Mouse (Mus musculus): ENCODE measurements around the gene Reps2. TPM values are rescaled to one million over a fixed set of nuclear protein-coding genes. Genes with fewer than 3 reads are reported as not detected.

The Reps2 gene
- polyA plus RNA-seq, 1 experiment from 2014 or later, result 0.66 TPM

DNA sequence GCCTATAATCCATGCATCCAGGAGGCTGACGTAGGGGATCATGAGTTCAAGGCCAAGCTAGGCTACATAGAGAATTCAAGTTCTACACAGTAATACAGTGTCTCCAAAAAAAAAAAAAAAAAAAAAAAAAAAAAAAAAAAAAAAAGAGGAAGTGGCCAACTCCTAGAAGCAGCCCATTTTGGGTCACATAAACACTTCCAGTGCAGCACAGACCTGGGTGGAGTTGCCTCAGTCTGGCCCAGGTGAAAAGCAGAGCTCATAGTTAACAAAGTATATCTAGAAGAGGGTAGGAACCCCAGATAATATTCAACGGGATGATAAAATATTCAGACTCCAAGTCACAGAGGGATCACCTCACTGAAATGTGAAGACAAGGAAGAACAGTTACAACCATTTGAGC lies 112.4 kb downstream of the Reps2 start:
- Histone ChIP-seq H3K9me3 (ENCODE audit: control insufficient read depth, low read length) (no peaks in the 10 kb centered on the region), H3K4me1 (replicated peaks; ENCODE audit: control insufficient read depth, insufficient read depth, low read length) (no peaks in the 10 kb centered on the region), H3K4me2 (ENCODE audit: low read length) (no peak overlapping the region), H3K27me3 (replicated peaks; ENCODE audit: control insufficient read depth, insufficient read depth, low read length) (peaks cover 7% of the 10 kb centered on the region; the same call in 1 of the 2 replicates), H3K27ac (ENCODE audit: low read depth) (no peak overlapping the region), H3K4me3 (ENCODE audit: low read depth, low read length) (no peak overlapping the region), H3K36me3 (ENCODE audit: control insufficient read depth, insufficient read depth, low read length) (no peaks in the 10 kb centered on the region), H3K9ac (ENCODE audit: low read length) (no peak overlapping the region)
- ATAC-seq (replicated peaks; ENCODE audit: low FRiP score, low TSS enrichment, low read depth), result no peak
- WGBS, result 89% methylated on average over 2 of the region's 2 CpGs
- no peak for DNase-seq (ENCODE audit: low spot score)

DNA sequence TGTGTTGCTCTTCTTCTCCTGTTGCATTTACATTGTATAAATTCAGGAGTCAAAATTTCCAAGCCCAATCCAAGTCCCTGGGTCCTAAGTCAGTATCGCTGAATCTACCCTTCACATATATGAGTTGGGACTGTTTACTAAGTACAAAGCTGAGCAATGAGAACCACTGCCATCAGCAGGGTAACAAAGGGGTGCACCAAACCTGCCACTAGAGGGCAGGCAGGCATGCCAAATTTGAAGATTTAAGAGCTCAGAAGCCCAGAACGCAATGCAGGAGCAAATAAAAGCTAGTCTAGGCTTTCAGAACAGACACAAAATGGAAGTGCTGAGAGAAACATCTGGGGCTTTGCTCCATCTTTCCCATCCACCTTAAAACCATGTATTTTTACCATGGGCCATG lies 116.2 kb downstream of the Reps2 start:
- no peak overlapping the region for H3K27ac ChIP-seq (ENCODE audit: low read depth)
- H3K4me3 ChIP-seq (ENCODE audit: low read depth, low read length), result no peak overlapping the region
- H3K4me1 ChIP-seq (replicated peaks; ENCODE audit: control insufficient read depth, insufficient read depth, low read length), result no peaks in the 10 kb centered on the region
- DNase-seq (ENCODE audit: low spot score) (no peak), ATAC-seq (replicated peaks; ENCODE audit: low FRiP score, low TSS enrichment, low read depth) (no peak)
- no peaks in the 10 kb centered on the region for H3K36me3 ChIP-seq (ENCODE audit: control insufficient read depth, insufficient read depth, low read length)
- no peaks in the 10 kb centered on the region for H3K9me3 ChIP-seq (ENCODE audit: control insufficient read depth, low read length)
- H3K9ac ChIP-seq (ENCODE audit: low read length), result no peak overlapping the region
- H3K4me2 ChIP-seq (ENCODE audit: low read length), result no peak overlapping the region
- peaks cover 9% of the 10 kb centered on the region; the same call in 1 of the 2 replicates for H3K27me3 ChIP-seq (replicated peaks; ENCODE audit: control insufficient read depth, insufficient read depth, low read length)
- WGBS, result 33% methylated on average over 2 of the region's 2 CpGs

DNA sequence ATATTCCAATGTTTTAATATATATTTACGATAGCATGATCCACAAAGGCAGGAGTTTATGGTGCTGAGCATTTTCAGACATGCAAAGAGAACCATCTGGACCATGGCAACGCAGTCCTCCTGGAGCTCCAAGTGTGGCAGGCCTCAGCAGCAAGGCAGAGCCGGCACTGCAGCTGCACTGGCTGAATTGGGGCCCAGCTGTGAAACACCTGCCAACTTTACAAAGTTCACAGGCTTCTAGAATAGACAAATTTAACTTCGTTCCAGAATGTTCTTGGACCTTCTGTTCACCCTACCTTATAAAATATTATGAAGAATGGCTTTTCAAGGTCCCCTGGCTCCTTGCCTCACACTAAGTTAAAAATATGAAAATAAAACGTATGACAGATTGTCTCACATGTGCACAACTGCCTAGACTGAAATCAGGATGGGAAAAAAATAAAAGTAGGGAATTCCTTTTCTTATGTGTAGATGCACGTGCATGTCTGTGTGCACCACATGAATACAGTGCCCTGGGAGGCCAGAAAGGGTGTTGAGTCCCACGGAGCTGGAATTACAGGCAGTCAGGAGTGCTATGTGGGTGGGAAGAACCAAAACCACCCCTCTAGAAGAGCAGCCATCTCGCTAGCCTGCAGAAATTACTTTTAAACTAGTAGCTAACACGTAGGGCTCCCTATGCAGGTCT lies 121.5 kb downstream of the Reps2 start:
- Histone ChIP-seq H3K9me3 (ENCODE audit: control insufficient read depth, low read length) (no peaks in the 10 kb centered on the region), H3K27ac (ENCODE audit: low read depth) (no peak overlapping the region), H3K4me3 (ENCODE audit: low read depth, low read length) (no peak overlapping the region), H3K9ac (ENCODE audit: low read length) (no peak overlapping the region), H3K27me3 (replicated peaks; ENCODE audit: control insufficient read depth, insufficient read depth, low read length) (peaks cover 14% of the 10 kb centered on the region; the same call in 1 of the 2 replicates), H3K36me3 (ENCODE audit: control insufficient read depth, insufficient read depth, low read length) (no peaks in the 10 kb centered on the region), H3K4me2 (ENCODE audit: low read length) (no peak overlapping the region), H3K4me1 (replicated peaks; ENCODE audit: control insufficient read depth, insufficient read depth, low read length) (no peaks in the 10 kb centered on the region; the same call in 1 of the 2 replicates)
- WGBS, result 46% methylated on average over 9 of the region's 9 CpGs
- DNase-seq (ENCODE audit: low spot score), result no peak
- ATAC-seq (replicated peaks; ENCODE audit: low FRiP score, low TSS enrichment, low read depth), result no peak; the same call in 1 of the 2 replicates

DNA sequence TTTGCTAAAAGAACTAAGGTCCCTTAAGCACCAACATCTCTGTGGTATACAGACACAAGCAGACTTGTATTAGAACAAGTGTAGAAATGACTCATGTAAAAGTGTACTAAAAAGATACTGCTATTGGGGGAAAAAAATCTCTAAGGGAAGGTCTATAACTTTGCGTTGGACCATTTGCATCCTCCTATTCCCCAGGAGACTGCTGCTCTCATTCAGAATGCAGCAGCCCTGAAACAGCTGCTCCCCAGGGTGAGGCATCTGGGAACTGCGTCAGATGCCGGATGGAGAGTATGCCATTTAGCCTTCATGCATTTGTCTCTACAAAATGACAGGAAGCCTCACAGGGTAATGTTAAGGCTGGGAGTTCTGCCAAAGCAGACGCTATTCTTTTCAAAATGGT lies 122.3 kb downstream of the Reps2 start:
- no peaks in the 10 kb centered on the region for H3K9me3 ChIP-seq (ENCODE audit: control insufficient read depth, low read length)
- ATAC-seq (replicated peaks; ENCODE audit: low FRiP score, low TSS enrichment, low read depth) (no peak), DNase-seq (ENCODE audit: low spot score) (no peak)
- WGBS, result 27% methylated on average over 4 of the region's 4 CpGs
- no peak overlapping the region for H3K4me2 ChIP-seq (ENCODE audit: low read length)
- no peak overlapping the region for H3K4me3 ChIP-seq (ENCODE audit: low read depth, low read length)
- H3K36me3 ChIP-seq (ENCODE audit: control insufficient read depth, insufficient read depth, low read length), result no peaks in the 10 kb centered on the region
- H3K4me1 ChIP-seq (replicated peaks; ENCODE audit: control insufficient read depth, insufficient read depth, low read length), result no peaks in the 10 kb centered on the region; the same call in 1 of the 2 replicates
- H3K27ac ChIP-seq (ENCODE audit: low read depth), result no peak overlapping the region
- peaks cover 13% of the 10 kb centered on the region; the same call in 1 of the 2 replicates for H3K27me3 ChIP-seq (replicated peaks; ENCODE audit: control insufficient read depth, insufficient read depth, low read length)
- no peak overlapping the region for H3K9ac ChIP-seq (ENCODE audit: low read length)

DNA sequence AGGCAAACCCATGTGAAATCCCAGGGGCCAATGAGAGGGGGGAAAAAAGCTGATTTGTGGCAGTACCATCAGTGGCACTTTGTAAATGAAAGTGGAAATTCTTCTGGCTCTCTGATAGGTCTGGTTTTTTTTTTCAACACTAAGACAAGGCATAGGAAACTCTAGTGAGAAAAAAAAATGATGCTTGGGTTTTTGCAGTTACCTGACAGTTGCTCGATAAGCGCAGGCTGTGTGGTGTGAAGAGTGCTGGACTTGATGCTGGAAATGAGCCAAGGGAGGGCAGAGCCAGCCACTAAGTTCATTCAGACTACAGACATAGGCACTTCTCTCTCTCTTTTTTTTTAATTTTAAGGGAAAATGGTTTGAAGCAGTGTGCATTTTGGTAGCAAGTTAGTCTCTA lies 123.1 kb downstream of the Reps2 start:
- Histone ChIP-seq H3K9ac (ENCODE audit: low read length) (no peak overlapping the region), H3K36me3 (ENCODE audit: control insufficient read depth, insufficient read depth, low read length) (no peaks in the 10 kb centered on the region), H3K4me3 (ENCODE audit: low read depth, low read length) (no peak overlapping the region), H3K9me3 (ENCODE audit: control insufficient read depth, low read length) (no peaks in the 10 kb centered on the region), H3K27ac (ENCODE audit: low read depth) (no peak overlapping the region), H3K4me1 (replicated peaks; ENCODE audit: control insufficient read depth, insufficient read depth, low read length) (no peaks in the 10 kb centered on the region; the same call in 1 of the 2 replicates), H3K27me3 (replicated peaks; ENCODE audit: control insufficient read depth, insufficient read depth, low read length) (peaks cover 12% of the 10 kb centered on the region; the same call in 1 of the 2 replicates), H3K4me2 (ENCODE audit: low read length) (no peak overlapping the region)
- 68% methylated on average over 2 of the region's 2 CpGs for WGBS
- DNase-seq (ENCODE audit: low spot score) (no peak), ATAC-seq (replicated peaks; ENCODE audit: low FRiP score, low TSS enrichment, low read depth) (no peak)

DNA sequence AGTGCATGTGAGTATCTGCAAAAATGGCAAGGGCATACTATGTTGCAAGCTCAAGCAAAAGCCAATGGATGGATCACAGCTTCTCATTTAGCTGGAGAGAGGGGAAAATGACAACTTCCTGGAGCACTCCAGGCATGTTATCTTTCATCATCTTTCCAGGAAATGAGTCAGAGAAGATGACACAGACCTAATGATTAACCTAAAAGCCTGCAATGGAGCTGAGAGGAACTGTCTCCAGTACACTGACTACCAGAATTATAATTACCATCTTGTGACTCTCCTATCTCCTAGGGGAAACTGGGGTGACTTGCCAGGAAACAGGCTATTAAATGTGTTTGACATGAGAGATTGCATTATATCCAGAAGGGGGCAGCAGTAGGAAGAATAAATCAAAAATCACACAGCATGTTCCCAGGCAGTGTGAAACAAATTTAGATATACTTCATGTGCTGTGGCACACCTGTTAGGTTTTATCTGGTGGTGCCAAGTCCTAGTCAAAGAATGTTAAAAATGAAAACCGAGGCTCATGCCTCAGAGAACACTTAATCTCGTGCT lies 132.9 kb downstream of the Reps2 start:
- no peak overlapping the region for H3K4me3 ChIP-seq (ENCODE audit: low read depth, low read length)
- ATAC-seq (replicated peaks; ENCODE audit: low FRiP score, low TSS enrichment, low read depth) (no peak), DNase-seq (ENCODE audit: low spot score) (no peak)
- H3K27me3 ChIP-seq (replicated peaks; ENCODE audit: control insufficient read depth, insufficient read depth, low read length), result peaks cover 6% of the 10 kb centered on the region
- H3K4me2 ChIP-seq (ENCODE audit: low read length), result no peak overlapping the region
- WGBS, result 66% methylated on average over 2 of the region's 2 CpGs
- no peak overlapping the region for H3K9ac ChIP-seq (ENCODE audit: low read length)
- no peaks in the 10 kb centered on the region for H3K4me1 ChIP-seq (replicated peaks; ENCODE audit: control insufficient read depth, insufficient read depth, low read length)
- no peaks in the 10 kb centered on the region for H3K36me3 ChIP-seq (ENCODE audit: control insufficient read depth, insufficient read depth, low read length)
- no peaks in the 10 kb centered on the region for H3K9me3 ChIP-seq (ENCODE audit: control insufficient read depth, low read length)
- no peak overlapping the region for H3K27ac ChIP-seq (ENCODE audit: low read depth)

DNA sequence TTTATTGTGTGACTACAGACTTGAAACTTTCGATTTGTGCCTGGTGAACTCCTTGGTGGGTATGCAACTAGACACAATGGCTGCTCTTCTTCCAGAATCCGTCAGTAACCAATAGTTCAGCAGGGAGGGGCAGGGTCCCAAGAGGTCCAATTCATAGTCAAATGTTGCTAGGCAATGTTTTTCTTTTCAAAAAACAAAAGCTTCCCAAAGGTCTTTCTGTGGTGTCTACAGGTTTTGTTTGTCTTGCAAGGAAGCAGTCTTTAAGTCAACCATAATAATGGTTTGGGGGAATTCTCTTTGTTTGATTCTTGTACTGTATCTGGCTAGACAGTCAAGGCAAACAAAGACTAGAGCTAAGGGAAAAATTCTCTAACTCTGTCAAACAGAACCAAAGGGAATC lies 138.3 kb downstream of the Reps2 start:
- no peak overlapping the region for H3K27ac ChIP-seq (ENCODE audit: low read depth)
- no peak for DNase-seq (ENCODE audit: low spot score)
- no peak overlapping the region for H3K4me3 ChIP-seq (ENCODE audit: low read depth, low read length)
- WGBS, result 66% methylated on average over 2 of the region's 2 CpGs
- H3K4me2 ChIP-seq (ENCODE audit: low read length), result no peak overlapping the region
- H3K4me1 ChIP-seq (replicated peaks; ENCODE audit: control insufficient read depth, insufficient read depth, low read length), result no peaks in the 10 kb centered on the region
- no peaks in the 10 kb centered on the region for H3K36me3 ChIP-seq (ENCODE audit: control insufficient read depth, insufficient read depth, low read length)
- H3K27me3 ChIP-seq (replicated peaks; ENCODE audit: control insufficient read depth, insufficient read depth, low read length), result peaks cover 9% of the 10 kb centered on the region
- no peaks in the 10 kb centered on the region for H3K9me3 ChIP-seq (ENCODE audit: control insufficient read depth, low read length)
- no peak for ATAC-seq (replicated peaks; ENCODE audit: low FRiP score, low TSS enrichment, low read depth)
- H3K9ac ChIP-seq (ENCODE audit: low read length), result no peak overlapping the region

DNA sequence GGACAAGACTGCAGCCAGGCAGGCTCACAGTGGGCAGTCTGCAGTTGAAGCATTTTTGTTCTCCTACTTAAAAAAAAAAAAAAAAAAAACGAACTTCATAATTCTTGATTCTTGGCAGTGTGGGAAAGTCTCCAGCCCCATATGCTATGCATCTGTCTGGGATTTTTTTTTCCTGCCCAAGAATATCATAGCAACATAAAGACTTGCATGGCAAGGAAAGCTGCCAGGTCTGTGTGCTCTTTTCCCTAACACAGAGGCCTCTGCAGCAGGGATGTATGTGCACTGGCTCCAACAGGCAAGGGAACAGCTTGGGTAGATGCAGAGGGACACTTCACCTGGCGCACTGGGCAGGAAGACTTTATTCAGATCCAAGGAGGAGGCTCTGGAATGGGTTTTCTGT lies 140.0 kb downstream of the Reps2 start:
- Histone ChIP-seq H3K27me3 (replicated peaks; ENCODE audit: control insufficient read depth, insufficient read depth, low read length) (peaks cover 7% of the 10 kb centered on the region), H3K9ac (ENCODE audit: low read length) (no peak overlapping the region), H3K9me3 (ENCODE audit: control insufficient read depth, low read length) (no peaks in the 10 kb centered on the region), H3K4me1 (replicated peaks; ENCODE audit: control insufficient read depth, insufficient read depth, low read length) (no peaks in the 10 kb centered on the region), H3K36me3 (ENCODE audit: control insufficient read depth, insufficient read depth, low read length) (no peaks in the 10 kb centered on the region), H3K27ac (ENCODE audit: low read depth) (no peak overlapping the region), H3K4me3 (ENCODE audit: low read depth, low read length) (no peak overlapping the region), H3K4me2 (ENCODE audit: low read length) (no peak overlapping the region)
- DNase-seq (ENCODE audit: low spot score) (no peak), ATAC-seq (replicated peaks; ENCODE audit: low FRiP score, low TSS enrichment, low read depth) (no peak)
- WGBS, result 55% methylated on average over 2 of the region's 2 CpGs

DNA sequence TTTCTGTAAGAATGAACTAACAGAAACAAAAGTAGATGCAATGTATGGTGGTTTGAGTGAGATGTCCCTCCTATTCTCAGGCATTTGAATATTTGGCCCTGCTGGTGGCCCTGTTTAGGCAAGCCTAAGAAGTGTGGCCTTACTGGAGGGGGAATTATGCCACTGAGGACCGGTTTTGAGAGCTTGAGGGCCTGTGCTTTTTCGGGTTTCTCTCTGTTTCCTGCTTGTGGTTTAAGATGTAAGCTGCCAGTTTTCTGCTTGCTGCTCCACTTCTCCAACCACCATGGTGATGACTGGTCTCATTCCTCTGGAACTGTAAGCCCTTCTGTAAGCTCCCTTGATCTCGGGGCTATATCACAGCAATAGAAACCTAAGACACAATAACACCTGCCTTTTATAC lies 142.5 kb downstream of the Reps2 start:
- Histone ChIP-seq H3K9me3 (ENCODE audit: control insufficient read depth, low read length) (no peaks in the 10 kb centered on the region), H3K4me2 (ENCODE audit: low read length) (no peak overlapping the region), H3K9ac (ENCODE audit: low read length) (no peak overlapping the region), H3K4me3 (ENCODE audit: low read depth, low read length) (no peak overlapping the region), H3K36me3 (ENCODE audit: control insufficient read depth, insufficient read depth, low read length) (no peaks in the 10 kb centered on the region), H3K4me1 (replicated peaks; ENCODE audit: control insufficient read depth, insufficient read depth, low read length) (no peaks in the 10 kb centered on the region), H3K27me3 (replicated peaks; ENCODE audit: control insufficient read depth, insufficient read depth, low read length) (peaks cover 7% of the 10 kb centered on the region; the same call in 1 of the 2 replicates), H3K27ac (ENCODE audit: low read depth) (no peak overlapping the region)
- ATAC-seq (replicated peaks; ENCODE audit: low FRiP score, low TSS enrichment, low read depth) (no peak), DNase-seq (ENCODE audit: low spot score) (no peak)
- 74% methylated on average over 3 of the region's 3 CpGs for WGBS
